Mouse (Mus musculus) left cerebral cortex, adult 9 months (tissue): ENCODE measurements at regions not wholly inside any gene's neighbourhood (a gene's known extent, or its start where the extent isn't known, plus 50 kb on each side); places are given as distances from the start of the nearest gene placed in this dataset.
"Not testable (repeated sequence)": the region's sequence is repeated elsewhere in the genome, so short reads cannot be mapped to it uniquely, and the experiment has no call there.

Source experiments
- DNase-seq, 2 experiments: peaks; one replicate each; pipeline ENCODE4 v3.0.0; 2022; ENCODE audit warnings: low spot score in 2 of 2

GRCm38 (mm10) chr8:55347851-55348250 is 393.2 kb downstream of the Gpm6a start:
- not testable (repeated sequence) for DNase-seq

GRCm38 (mm10) chr8:55359851-55360250 is 405.2 kb downstream of the Gpm6a start:
- DNase-seq, result not testable (repeated sequence)

GRCm38 (mm10) chr8:55367431-55367830 is 412.8 kb downstream of the Gpm6a start:
- DNase-seq, result peak in 1 of 2 experiments; percentile 13

- no peak for DNase-seq
Measured at GRCm38 (mm10) chr8:55397046-55397445, 442.4 kb downstream of the Gpm6a start.

GRCm38 (mm10) chr8:55398331-55398730 is 443.7 kb downstream of the Gpm6a start:
- peak in 1 of 2 experiments; percentile 11 for DNase-seq

- DNase-seq, result no peak
Measured at GRCm38 (mm10) chr8:55400412-55400811, 445.8 kb downstream of the Gpm6a start.

- DNase-seq, result not testable (repeated sequence)
Measured at GRCm38 (mm10) chr8:55406903-55407302, 452.3 kb downstream of the Gpm6a start.
